Mouse (Mus musculus): ENCODE results near the gene Neu2. TPM values are rescaled to one million over a fixed set of nuclear protein-coding genes. Genes with fewer than 3 reads are reported as not detected.

Gene Neu2
- polyA plus RNA-seq, 1 experiment: not detected

- Histone ChIP-seq H3K27ac (ENCODE audit: control insufficient read depth, insufficient read depth, low read depth, low read length, poor library complexity) (no peak overlapping the region), H3K4me1 (ENCODE audit: control insufficient read depth, insufficient read depth, low read length) (no peaks in the 10 kb centered on the region), H3K4me3 (replicated peaks; ENCODE audit: control insufficient read depth, low read depth, low read length) (no peak overlapping the region)
- TF ChIP-seq POLR2A (IDR thresholded peaks at IDR 0.05; ENCODE audit: borderline replicate concordance, control insufficient read depth, low read depth, low read length) (no peak), CTCF (IDR thresholded peaks at IDR 0.05; ENCODE audit: control insufficient read depth, insufficient read depth, low read length) (no peak)
Observed at GRCm38 (mm10) chr1:87520467-87520866, 10.8 kb downstream of the Neu2 start.

GRCm38 (mm10) chr1:87521523-87521922 is 11.8 kb downstream of the Neu2 start:
- no peak overlapping the region for H3K27ac ChIP-seq (ENCODE audit: control insufficient read depth, insufficient read depth, low read depth, low read length, poor library complexity)
- H3K4me1 ChIP-seq (ENCODE audit: control insufficient read depth, insufficient read depth, low read length): no peaks in the 10 kb centered on the region
- TF ChIP-seq CTCF (IDR thresholded peaks at IDR 0.05; ENCODE audit: control insufficient read depth, insufficient read depth, low read length) (no peak), POLR2A (IDR thresholded peaks at IDR 0.05; ENCODE audit: borderline replicate concordance, control insufficient read depth, low read depth, low read length) (no peak)
- 84% methylated on average over 1 of the region's 1 CpGs for WGBS
- no peak overlapping the region for H3K4me3 ChIP-seq (replicated peaks; ENCODE audit: control insufficient read depth, low read depth, low read length)

- Histone ChIP-seq H3K4me1 (ENCODE audit: control insufficient read depth, insufficient read depth, low read length) (no peaks in the 10 kb centered on the region), H3K4me3 (replicated peaks; ENCODE audit: control insufficient read depth, low read depth, low read length) (no peak overlapping the region), H3K27ac (ENCODE audit: control insufficient read depth, insufficient read depth, low read depth, low read length, poor library complexity) (no peak overlapping the region)
- 86% methylated on average over 7 of the region's 7 CpGs for WGBS
- no peak for TF ChIP-seq POLR2A (IDR thresholded peaks at IDR 0.05; ENCODE audit: borderline replicate concordance, control insufficient read depth, low read depth, low read length)
- no peak for TF ChIP-seq CTCF (IDR thresholded peaks at IDR 0.05; ENCODE audit: control insufficient read depth, insufficient read depth, low read length)
Observed at GRCm38 (mm10) chr1:87525041-87525440, 15.4 kb downstream of the Neu2 start.

GRCm38 (mm10) chr1:87527191-87527590 is 17.5 kb downstream of the Neu2 start:
- TF ChIP-seq CTCF (IDR thresholded peaks at IDR 0.05; ENCODE audit: control insufficient read depth, insufficient read depth, low read length): no peak
- TF ChIP-seq POLR2A (IDR thresholded peaks at IDR 0.05; ENCODE audit: borderline replicate concordance, control insufficient read depth, low read depth, low read length): no peak
- no peak overlapping the region for H3K27ac ChIP-seq (ENCODE audit: control insufficient read depth, insufficient read depth, low read depth, low read length, poor library complexity)
- 83% methylated on average over 9 of the region's 9 CpGs for WGBS
- H3K4me3 ChIP-seq (replicated peaks; ENCODE audit: control insufficient read depth, low read depth, low read length): no peak overlapping the region
- H3K4me1 ChIP-seq (ENCODE audit: control insufficient read depth, insufficient read depth, low read length): no peaks in the 10 kb centered on the region

- Histone ChIP-seq H3K4me3 (replicated peaks; ENCODE audit: control insufficient read depth, low read depth, low read length) (no peak overlapping the region), H3K4me1 (ENCODE audit: control insufficient read depth, insufficient read depth, low read length) (no peaks in the 10 kb centered on the region), H3K27ac (ENCODE audit: control insufficient read depth, insufficient read depth, low read depth, low read length, poor library complexity) (no peak overlapping the region)
- TF ChIP-seq POLR2A (IDR thresholded peaks at IDR 0.05; ENCODE audit: borderline replicate concordance, control insufficient read depth, low read depth, low read length): no peak
- TF ChIP-seq CTCF (IDR thresholded peaks at IDR 0.05; ENCODE audit: control insufficient read depth, insufficient read depth, low read length): no peak
- 90% methylated on average over 4 of the region's 4 CpGs for WGBS
Observed at GRCm38 (mm10) chr1:87532346-87532745, 22.7 kb downstream of the Neu2 start.

GRCm38 (mm10) chr1:87534118-87534517 is 24.4 kb downstream of the Neu2 start:
- no peaks in the 10 kb centered on the region for H3K4me1 ChIP-seq (ENCODE audit: control insufficient read depth, insufficient read depth, low read length)
- H3K27ac ChIP-seq (ENCODE audit: control insufficient read depth, insufficient read depth, low read depth, low read length, poor library complexity): no peak overlapping the region
- no peak for TF ChIP-seq POLR2A (IDR thresholded peaks at IDR 0.05; ENCODE audit: borderline replicate concordance, control insufficient read depth, low read depth, low read length)
- TF ChIP-seq CTCF (IDR thresholded peaks at IDR 0.05; ENCODE audit: control insufficient read depth, insufficient read depth, low read length): no peak
- H3K4me3 ChIP-seq (replicated peaks; ENCODE audit: control insufficient read depth, low read depth, low read length): no peak overlapping the region
- WGBS: 78% methylated on average over 3 of the region's 3 CpGs

GRCm38 (mm10) chr1:87537008-87537407 is 27.3 kb downstream of the Neu2 start:
- H3K4me1 ChIP-seq (ENCODE audit: control insufficient read depth, insufficient read depth, low read length): no peaks in the 10 kb centered on the region
- TF ChIP-seq CTCF (IDR thresholded peaks at IDR 0.05; ENCODE audit: control insufficient read depth, insufficient read depth, low read length) (no peak), POLR2A (IDR thresholded peaks at IDR 0.05; ENCODE audit: borderline replicate concordance, control insufficient read depth, low read depth, low read length) (no peak)
- 89% methylated on average over 1 of the region's 1 CpGs for WGBS

GRCm38 (mm10) chr1:87541614-87542013 is 31.9 kb downstream of the Neu2 start:
- 35% methylated on average over 7 of the region's 7 CpGs for WGBS
- Histone ChIP-seq H3K27ac (ENCODE audit: control insufficient read depth, insufficient read depth, low read depth, low read length, poor library complexity) (no peak overlapping the region), H3K4me3 (replicated peaks; ENCODE audit: control insufficient read depth, low read depth, low read length) (no peak overlapping the region), H3K4me1 (ENCODE audit: control insufficient read depth, insufficient read depth, low read length) (no peaks in the 10 kb centered on the region)
- TF ChIP-seq POLR2A (IDR thresholded peaks at IDR 0.05; ENCODE audit: borderline replicate concordance, control insufficient read depth, low read depth, low read length) (no peak), CTCF (IDR thresholded peaks at IDR 0.05; ENCODE audit: control insufficient read depth, insufficient read depth, low read length) (peak; percentile 53)

More at GRCm38 (mm10) chr1:87537008-87537407, 27.3 kb downstream of the Neu2 start:
- Histone ChIP-seq H3K4me3 (replicated peaks; ENCODE audit: control insufficient read depth, low read depth, low read length) (no peak overlapping the region), H3K27ac (ENCODE audit: control insufficient read depth, insufficient read depth, low read depth, low read length, poor library complexity) (no peak overlapping the region)

- no peak overlapping the region for H3K27ac ChIP-seq (ENCODE audit: control insufficient read depth, insufficient read depth, low read depth, low read length, poor library complexity)
- H3K4me3 ChIP-seq (replicated peaks; ENCODE audit: control insufficient read depth, low read depth, low read length): no peak overlapping the region
- H3K4me1 ChIP-seq (ENCODE audit: control insufficient read depth, insufficient read depth, low read length): no peaks in the 10 kb centered on the region
- TF ChIP-seq POLR2A (IDR thresholded peaks at IDR 0.05; ENCODE audit: borderline replicate concordance, control insufficient read depth, low read depth, low read length): no peak
- TF ChIP-seq CTCF (IDR thresholded peaks at IDR 0.05; ENCODE audit: control insufficient read depth, insufficient read depth, low read length): no peak
- WGBS: 82% methylated on average over 3 of the region's 3 CpGs
Observed at GRCm38 (mm10) chr1:87551008-87551407, 41.3 kb downstream of the Neu2 start.
